Comparison of ENCODE assay signal across 15 mouse cellular contexts in the genomic region with DNA sequence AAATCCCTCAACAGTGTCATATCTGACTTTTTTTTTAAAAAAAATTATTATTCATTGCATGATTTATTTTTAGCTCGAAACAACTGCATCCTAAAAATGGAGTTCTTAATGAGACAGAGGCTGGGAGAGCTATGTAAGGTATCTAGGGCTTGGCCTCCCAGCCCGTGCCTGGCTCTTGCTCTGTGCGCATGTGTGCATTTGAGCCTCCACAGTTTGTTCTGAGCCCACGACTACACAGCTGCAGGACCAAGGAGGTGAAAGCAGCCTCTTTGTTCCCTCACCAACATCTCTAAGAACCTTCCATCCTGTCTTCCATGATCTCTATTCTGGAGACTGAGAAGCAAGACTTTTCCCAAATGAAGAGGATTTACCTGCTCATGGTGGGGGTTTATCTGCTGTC. TPM values are rescaled to one million over a fixed set of nuclear protein-coding genes. Genes with fewer than 3 reads are reported as not detected.
DNase-seq lines count a peak whose midpoint lies in the region; ATAC-seq and TF ChIP-seq lines count a peak whose summit lies in the region.
"Had no signal": no experiment of that assay in that cellular context is flagged by ENCODE, and none has a peak within 500 bp of the region (broad histone marks: within the 10 kb centered on the region; RNA-seq: fewer than 3 reads in every experiment).

A gene (plus strand): TSS at position 133 of the 400 bp plus-strand sequence.

- H3K4me2 ChIP-seq in limb, embryonic 12.5 days, result no peak within 1 kb of the TSS

- no peak within 1 kb of the TSS for H3K9ac ChIP-seq in limb, embryonic 12.5 days (replicated peaks)

- no peak for DNase-seq in limb, embryonic 10.5 days (ENCODE audit: low spot score)
- peak; percentile 28 for DNase-seq in gastrocnemius, adult 2 months
- DNase-seq in heart, embryonic 10.5 days (ENCODE audit: low spot score), result no peak
- peak; percentile 64 for DNase-seq in heart, postnatal 4 days
- DNase-seq in frontal cortex, postnatal 14 days (ENCODE audit: low spot score in 2 of 2), result no peak
- DNase-seq in right cerebral cortex, postnatal 25 days, result no peak
- no peak for DNase-seq in frontal cortex, postnatal 36 days (ENCODE audit: low spot score in 2 of 2)
- DNase-seq: B cell, adult 2 months; cerebellum, adult 9-11 months; layer of hippocampus, postnatal 36 days; thymus, postnatal 25 days had no signal

- H3K4me3 ChIP-seq in limb, embryonic 12.5 days (replicated peaks), result no peak within 1 kb of the TSS
- no peak within 1 kb of the TSS for H3K4me3 ChIP-seq in limb, embryonic 10.5 days
- H3K4me3 ChIP-seq in gastrocnemius, adult 2 months, result peak within 1 kb of the TSS; percentile 59
- H3K4me3 ChIP-seq in heart, embryonic 10.5 days, result no peak within 1 kb of the TSS

- H3K36me3 ChIP-seq in limb, embryonic 12.5 days, result no peaks in the 10 kb centered on the region
- H3K36me3 ChIP-seq in limb, embryonic 10.5 days, result no peaks in the 10 kb centered on the region
- no peaks in the 10 kb centered on the region for H3K36me3 ChIP-seq in heart, embryonic 10.5 days

- TF ChIP-seq CTCF in gastrocnemius, adult 2 months (IDR thresholded peaks at IDR 0.05), result no peak

- no peaks in the 10 kb centered on the region; the same call in 1 of the 2 replicates for H3K4me1 ChIP-seq in limb, embryonic 12.5 days (replicated peaks)
- H3K4me1 ChIP-seq in limb, embryonic 10.5 days, result peaks cover 10% of the 10 kb centered on the region; the same call in 1 of the 2 replicates
- H3K4me1 ChIP-seq in heart, embryonic 10.5 days, result peaks cover 49% of the 10 kb centered on the region

- H3K27me3 ChIP-seq in limb, embryonic 12.5 days, result peaks cover 26% of the 10 kb centered on the region
- H3K27me3 ChIP-seq in limb, embryonic 10.5 days (ENCODE audit: low read depth, poor library complexity, severe bottlenecking), result peaks cover 44% of the 10 kb centered on the region
- no peaks in the 10 kb centered on the region for H3K27me3 ChIP-seq in heart, embryonic 10.5 days (ENCODE audit: insufficient read depth, poor library complexity, severe bottlenecking)

- ATAC-seq in limb, embryonic 12.5 days (ENCODE audit: insufficient number of reproducible peaks, insufficient read depth, low FRiP score, low TSS enrichment, low read depth), result no peak
- ATAC-seq: activated CD4-positive, CD25-positive, alpha-beta regulatory T cell, adult 4 months had no signal

- no peaks in the 10 kb centered on the region for H3K9me3 ChIP-seq in limb, embryonic 12.5 days
- no peaks in the 10 kb centered on the region for H3K9me3 ChIP-seq in limb, embryonic 10.5 days (replicated peaks)
- no peaks in the 10 kb centered on the region for H3K9me3 ChIP-seq in heart, embryonic 10.5 days

- intact Hi-C loops in gastrocnemius, adult 2 months (cut with DNase I), result loop anchor here (10.0 kb wide), 1 partner anchor 609 kb away; no protein-coding TSS in a partner anchor

- WGBS in limb, embryonic 12.5 days, result 81% methylated on average over 4 of the region's 4 CpGs
- 88% methylated on average over 4 of the region's 4 CpGs for WGBS in limb, embryonic 10.5 days
- 63% methylated on average over 4 of the region's 4 CpGs for WGBS in heart, embryonic 10.5 days

- no peak within 1 kb of the TSS for H3K27ac ChIP-seq in limb, embryonic 12.5 days
- H3K27ac ChIP-seq in limb, embryonic 10.5 days, result no peak within 1 kb of the TSS
- H3K27ac ChIP-seq in gastrocnemius, adult 2 months, result peak within 1 kb of the TSS; percentile 78
- peak within 1 kb of the TSS; percentile 76 for H3K27ac ChIP-seq in heart, embryonic 10.5 days

RNA-seq across cellular contexts. Expression of the gene that starts here (rescaled TPM):
- polyA plus RNA-seq in limb, embryonic 12.5 days (2016; fragmentation: Nextera tagmentation; extraction: Ambion mirVana), result 15.6 and 18.5 TPM in 2 replicates
- 0.08 and 0.28 TPM in 2 replicates for polyA plus RNA-seq in limb, embryonic 10.5 days (2016; fragmentation: Nextera tagmentation; extraction: Ambion mirVana)
- 100 to 1,000 TPM in 1 of 2 experiments, 10 to 100 TPM in 1; 21.9 to 106 TPM for total RNA-seq in gastrocnemius, adult 2 months (2021)
- polyA plus RNA-seq in heart, embryonic 10.5 days (2016; fragmentation: Nextera tagmentation; extraction: Ambion mirVana), result 5.6 and 19.8 TPM in 2 replicates
- total RNA-seq in heart, postnatal 4 days (2021), result 100 to 1,000 TPM; 914 to 961 TPM
- total RNA-seq: MEL had no signal
- polyA plus RNA-seq: activated CD4-positive, CD25-positive, alpha-beta regulatory T cell, adult 4 months; liver, adult 2 months had no signal

Comparison
In these comparisons a context has a peak if more than half of its experiments do, and no peak if none do; other contexts are left out.
1. RNA of the gene that starts here (total RNA-seq): 914 to 961 TPM in heart, postnatal 4 days; 21.9 to 106 TPM in gastrocnemius, adult 2 months; every median in the first group is over 4 times any median in the second.
2. DNase-seq: peak in gastrocnemius, adult 2 months (single experiment) and heart, postnatal 4 days (single experiment); none in limb, embryonic 10.5 days (single experiment), heart, embryonic 10.5 days (single experiment), frontal cortex, postnatal 14 days (0 of 2), right cerebral cortex, postnatal 25 days (single experiment) and frontal cortex, postnatal 36 days (0 of 2).
3. H3K27ac ChIP-seq: peak in gastrocnemius, adult 2 months (single experiment) and heart, embryonic 10.5 days (single experiment); none in limb, embryonic 12.5 days (single experiment) and limb, embryonic 10.5 days (single experiment).